Mouse (Mus musculus): Measurements from ENCODE around the gene Gm5788. TPM values are rescaled to one million over a fixed set of nuclear protein-coding genes. Genes with fewer than 3 reads are reported as not detected.
"Not testable (repeated sequence)": the region's sequence is repeated elsewhere in the genome, so short reads cannot be mapped to it uniquely, and the experiment has no call there.

Gene Gm5788
- polyA plus RNA-seq (2012; rRNA removed) (not detected in 2 replicates), polyA plus RNA-seq (2014; fragmentation: Nextera tagmentation; extraction: Ambion mirVana) (not detected in 2 replicates)

- H3K9ac ChIP-seq (ENCODE audit: low read depth, low read length, severe bottlenecking); H3K27me3 ChIP-seq (ENCODE audit: control insufficient read depth, insufficient read depth, low read length); H3K4me1 ChIP-seq (ENCODE audit: control insufficient read depth, insufficient read depth, low read length); ATAC-seq (ENCODE audit: low FRiP score, low read depth); H3K4me3 ChIP-seq (replicated peaks; ENCODE audit: low read length); H3K4me2 ChIP-seq (replicated peaks; ENCODE audit: low read depth, low read length, severe bottlenecking); H3K9me3 ChIP-seq (ENCODE audit: control insufficient read depth, low read length); H3K27ac ChIP-seq (replicated peaks; ENCODE audit: low read depth, low read length); DNase-seq (ENCODE audit: low spot score); H3K36me3 ChIP-seq (ENCODE audit: control insufficient read depth, insufficient read depth, low read length): not testable (repeated sequence)
- WGBS, result 98% methylated on average over 3 of the region's 3 CpGs
Measured at GRCm38 (mm10) chr12:87494421-87494820, at the start of gene Gm5788. Gene Gm5788, plus strand, starts transcription at chr12:87494721.

- peaks cover 78% of the 10 kb centered on the region for H3K36me3 ChIP-seq (ENCODE audit: control insufficient read depth, insufficient read depth, low read length)
- 91% methylated on average over 9 of the region's 9 CpGs for WGBS
Measured at GRCm38 (mm10) chr12:87449456-87449855, 45.1 kb upstream of the Gm5788 start.

GRCm38 (mm10) chr12:87464678-87465297 is 29.7 kb upstream of the Gm5788 start:
- WGBS, result 91% methylated on average over 6 of the region's 6 CpGs
- Histone ChIP-seq H3K27me3 (ENCODE audit: control insufficient read depth, insufficient read depth, low read length) (no peaks in the 10 kb centered on the region), H3K4me3 (replicated peaks; ENCODE audit: low read length) (no peak overlapping the region), H3K4me1 (ENCODE audit: control insufficient read depth, insufficient read depth, low read length) (no peaks in the 10 kb centered on the region), H3K9ac (ENCODE audit: low read depth, low read length, severe bottlenecking) (no peak overlapping the region), H3K27ac (replicated peaks; ENCODE audit: low read depth, low read length) (no peak overlapping the region), H3K4me2 (replicated peaks; ENCODE audit: low read depth, low read length, severe bottlenecking) (no peak overlapping the region), H3K9me3 (ENCODE audit: control insufficient read depth, low read length) (no peaks in the 10 kb centered on the region), H3K36me3 (ENCODE audit: control insufficient read depth, insufficient read depth, low read length) (peaks cover 81% of the 10 kb centered on the region)
- TF ChIP-seq POLR2A (IDR thresholded peaks at IDR 0.05; ENCODE audit: borderline replicate concordance, extremely low read depth, insufficient read depth, insufficient read length), result no peak
- no peak for ATAC-seq (ENCODE audit: low FRiP score, low read depth)
- no peak for DNase-seq (ENCODE audit: low spot score)

More at GRCm38 (mm10) chr12:87449456-87449855, 45.1 kb upstream of the Gm5788 start:
- Histone ChIP-seq H3K27me3 (ENCODE audit: control insufficient read depth, insufficient read depth, low read length) (no peaks in the 10 kb centered on the region), H3K9me3 (ENCODE audit: control insufficient read depth, low read length) (no peaks in the 10 kb centered on the region), H3K4me3 (replicated peaks; ENCODE audit: low read length) (no peak overlapping the region), H3K4me2 (replicated peaks; ENCODE audit: low read depth, low read length, severe bottlenecking) (no peak overlapping the region), H3K4me1 (ENCODE audit: control insufficient read depth, insufficient read depth, low read length) (peaks cover 2% of the 10 kb centered on the region), H3K27ac (replicated peaks; ENCODE audit: low read depth, low read length) (no peak overlapping the region), H3K9ac (ENCODE audit: low read depth, low read length, severe bottlenecking) (no peak overlapping the region)
- DNase-seq (ENCODE audit: low spot score) (no peak), ATAC-seq (ENCODE audit: low FRiP score, low read depth) (no peak)
- no peak for TF ChIP-seq POLR2A (IDR thresholded peaks at IDR 0.05; ENCODE audit: borderline replicate concordance, extremely low read depth, insufficient read depth, insufficient read length)

GRCm38 (mm10) chr12:87470263-87471136 is 24.0 kb upstream of the Gm5788 start:
- Histone ChIP-seq H3K27me3 (ENCODE audit: control insufficient read depth, insufficient read depth, low read length) (no peaks in the 10 kb centered on the region), H3K4me3 (replicated peaks; ENCODE audit: low read length) (peak overlapping the region; percentile 77), H3K36me3 (ENCODE audit: control insufficient read depth, insufficient read depth, low read length) (peaks cover 31% of the 10 kb centered on the region), H3K9me3 (ENCODE audit: control insufficient read depth, low read length) (no peaks in the 10 kb centered on the region), H3K27ac (replicated peaks; ENCODE audit: low read depth, low read length) (no peak overlapping the region), H3K9ac (ENCODE audit: low read depth, low read length, severe bottlenecking) (peak overlapping the region; percentile 94), H3K4me1 (ENCODE audit: control insufficient read depth, insufficient read depth, low read length) (peaks cover 9% of the 10 kb centered on the region), H3K4me2 (replicated peaks; ENCODE audit: low read depth, low read length, severe bottlenecking) (peak overlapping the region; percentile 72)
- DNase-seq (ENCODE audit: low spot score) (no peak), ATAC-seq (ENCODE audit: low FRiP score, low read depth) (no peak)
- 49% methylated on average over 7 of the region's 7 CpGs for WGBS
- no peak for TF ChIP-seq POLR2A (IDR thresholded peaks at IDR 0.05; ENCODE audit: borderline replicate concordance, extremely low read depth, insufficient read depth, insufficient read length)

GRCm38 (mm10) chr12:87471421-87471963 is 23.0 kb upstream of the Gm5788 start:
- 0 out of 2 replicates have a peak, but pooled peaks have one; percentile 1 for ATAC-seq (ENCODE audit: low FRiP score, low read depth)
- peak; percentile 50 for DNase-seq (ENCODE audit: low spot score)
- Histone ChIP-seq H3K9ac (ENCODE audit: low read depth, low read length, severe bottlenecking) (peak overlapping the region; percentile 94), H3K27ac (replicated peaks; ENCODE audit: low read depth, low read length) (peak overlapping the region; percentile 91), H3K27me3 (ENCODE audit: control insufficient read depth, insufficient read depth, low read length) (no peaks in the 10 kb centered on the region), H3K4me2 (replicated peaks; ENCODE audit: low read depth, low read length, severe bottlenecking) (peak overlapping the region; percentile 72), H3K36me3 (ENCODE audit: control insufficient read depth, insufficient read depth, low read length) (peaks cover 25% of the 10 kb centered on the region), H3K4me3 (replicated peaks; ENCODE audit: low read length) (peak overlapping the region; percentile 77), H3K4me1 (ENCODE audit: control insufficient read depth, insufficient read depth, low read length) (peaks cover 9% of the 10 kb centered on the region), H3K9me3 (ENCODE audit: control insufficient read depth, low read length) (no peaks in the 10 kb centered on the region)
- WGBS, result under 1% methylated on average over 19 of the region's 19 CpGs
- TF ChIP-seq POLR2A (IDR thresholded peaks at IDR 0.05; ENCODE audit: borderline replicate concordance, extremely low read depth, insufficient read depth, insufficient read length), result no peak

All from limb, embryonic 14.5 days (tissue).